Mouse (Mus musculus) layer of hippocampus, postnatal 25 days (tissue): ENCODE results near the gene Flt3l. TPM values are rescaled to one million over a fixed set of nuclear protein-coding genes. Genes with fewer than 3 reads are reported as not detected.
"Not testable (repeated sequence)": the region's sequence is repeated elsewhere in the genome, so short reads cannot be mapped to it uniquely, and the experiment has no call there.

Source experiments
- DNase-seq, 2 experiments: peaks; one replicate each; pipeline ENCODE4 v3.0.0; 2022; ENCODE audit warnings: mixed read lengths in 2 of 2, low spot score in 1 of 2; ENCODE audit errors: extremely low spot score in 1 of 2
- total RNA-seq, 2 experiments: library from RNA; stranded (reverse); gene quantifications; 2 replicates each; pipeline ENCODE4 v1.2.3; 2021

Flt3l gene
- total RNA-seq, 2 experiments from 2014 or later: 4.5 to 8.2 TPM

- DNase-seq: no peak
Measured at GRCm38 (mm10) chr7:45126147-45126843, 9.9 kb downstream of the Flt3l start.

- DNase-seq: not testable (repeated sequence)
Measured at GRCm38 (mm10) chr7:45125649-45126048, 10.6 kb downstream of the Flt3l start.

- DNase-seq: no peak
Measured at GRCm38 (mm10) chr7:45125144-45125600, 11.1 kb downstream of the Flt3l start.

- peak; percentile 94 to 96 for DNase-seq
Measured at GRCm38 (mm10) chr7:45124224-45125143, 11.7 kb downstream of the Flt3l start, which contains the start of gene Rps11. Rps11 (minus strand) TSS chr7:45124439.

- no peak for DNase-seq
Measured at GRCm38 (mm10) chr7:45123186-45123570, 13.1 kb downstream of the Flt3l start.

- DNase-seq: no peak
Measured at GRCm38 (mm10) chr7:45122561-45123185, 13.6 kb downstream of the Flt3l start.

- no peak for DNase-seq
Measured at GRCm38 (mm10) chr7:45121966-45122365, 14.3 kb downstream of the Flt3l start.

- DNase-seq: no peak
Measured at GRCm38 (mm10) chr7:45121404-45121803, 14.8 kb downstream of the Flt3l start.

GRCm38 (mm10) chr7:45119780-45120709 lies 16.2 kb downstream of the Flt3l start:
- DNase-seq: no peak

GRCm38 (mm10) chr7:45118336-45118735 lies 17.9 kb downstream of the Flt3l start:
- no peak for DNase-seq

- no peak for DNase-seq
Measured at GRCm38 (mm10) chr7:45117566-45117965, 18.7 kb downstream of the Flt3l start.

- no peak for DNase-seq
Measured at GRCm38 (mm10) chr7:45113476-45113875, 22.8 kb downstream of the Flt3l start.

- DNase-seq: no peak
Measured at GRCm38 (mm10) chr7:45112529-45112928, 23.7 kb downstream of the Flt3l start.

GRCm38 (mm10) chr7:45111940-45112339 lies 24.3 kb downstream of the Flt3l start:
- no peak for DNase-seq

GRCm38 (mm10) chr7:45110089-45110488 lies 26.1 kb downstream of the Flt3l start:
- not testable (repeated sequence) for DNase-seq

GRCm38 (mm10) chr7:45107052-45107645 lies 29.1 kb downstream of the Flt3l start:
- DNase-seq: no peak

- DNase-seq: no peak
Measured at GRCm38 (mm10) chr7:45106441-45106840, 29.8 kb downstream of the Flt3l start.

- no peak for DNase-seq
Measured at GRCm38 (mm10) chr7:45105491-45105890, 30.7 kb downstream of the Flt3l start.

GRCm38 (mm10) chr7:45104941-45105340 lies 31.3 kb downstream of the Flt3l start:
- DNase-seq: no peak
